Mouse (Mus musculus): ENCODE results near the gene Rbp3. TPM values are rescaled to one million over a fixed set of nuclear protein-coding genes. Genes with fewer than 3 reads are reported as not detected.
A peak's percentile ranks its signal among the peaks of the same experiment; 100 is the strongest.

Rbp3 gene
- total and polyA plus RNA-seq, 3 experiments: not detected

DNA sequence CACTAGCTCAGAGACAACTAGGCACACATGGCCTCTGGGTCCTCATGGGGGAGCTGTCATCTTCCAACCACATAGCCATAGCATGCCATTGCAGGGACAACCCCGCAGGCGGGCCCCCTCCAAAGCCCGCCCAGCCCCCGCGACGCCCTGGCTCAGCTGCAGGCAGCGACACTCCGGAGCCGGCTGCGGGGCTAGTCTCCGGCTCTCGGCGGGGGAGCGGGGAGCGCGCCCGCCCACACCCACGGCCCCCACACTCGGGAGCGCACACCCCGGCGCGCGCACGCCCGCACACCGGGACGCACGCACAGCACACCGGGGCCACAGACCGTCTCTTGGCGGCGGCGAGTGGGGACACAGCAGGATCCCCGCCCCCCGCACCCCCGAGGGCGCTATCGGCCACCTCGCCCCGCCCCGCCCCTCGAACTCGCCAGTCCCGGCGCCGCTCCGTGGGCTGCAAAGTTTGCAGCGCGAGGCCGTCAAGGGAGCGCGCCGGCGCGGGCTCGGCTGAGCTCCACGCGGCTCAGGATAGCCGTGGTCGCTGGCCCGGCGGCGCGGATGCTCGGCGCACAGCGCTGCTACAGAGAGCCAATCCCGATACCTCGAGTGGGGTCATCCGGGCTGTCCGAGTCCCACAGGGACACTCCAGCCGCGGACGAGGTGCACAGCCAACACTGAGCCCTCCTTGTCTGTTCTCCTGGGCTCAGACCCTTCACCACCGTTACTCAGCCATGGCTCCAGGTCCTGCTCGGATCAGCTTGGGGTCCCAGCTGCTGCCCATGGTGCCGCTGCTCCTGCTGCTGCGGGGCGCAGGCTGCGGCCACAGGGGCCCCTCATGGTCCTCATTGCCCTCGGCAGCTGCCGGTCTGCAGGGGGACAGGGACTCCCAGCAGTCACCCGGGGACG, 30.4 kb upstream of the Rbp3 start, which contains the start of gene Gdf10:
Gene Gdf10 (plus strand): TSS at position 420 of the 903 bp plus-strand sequence.
- DNase-seq: peak; percentile 28 to 47

DNA sequence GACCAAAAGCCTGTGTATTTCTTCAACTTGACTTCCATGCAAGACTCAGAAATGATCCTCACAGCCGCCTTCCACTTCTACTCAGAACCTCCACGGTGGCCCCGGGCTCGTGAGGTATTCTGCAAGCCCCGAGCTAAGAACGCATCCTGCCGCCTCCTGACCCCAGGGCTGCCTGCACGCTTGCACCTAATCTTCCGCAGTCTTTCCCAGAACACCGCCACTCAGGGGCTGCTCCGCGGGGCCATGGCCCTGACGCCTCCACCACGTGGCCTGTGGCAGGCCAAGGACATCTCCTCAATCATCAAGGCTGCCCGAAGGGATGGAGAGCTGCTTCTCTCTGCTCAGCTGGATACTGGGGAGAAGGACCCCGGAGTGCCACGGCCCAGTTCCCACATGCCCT, 21.9 kb upstream of the Rbp3 start:
- no peaks in the 10 kb centered on the region for H3K4me1 ChIP-seq (ENCODE audit: control insufficient read depth, insufficient read depth, low read length)
- no peak for TF ChIP-seq CTCF (IDR thresholded peaks at IDR 0.05)
- TF ChIP-seq EP300 (IDR thresholded peaks at IDR 0.05; ENCODE audit: insufficient read depth, low read depth, low read length): no peak
- TF ChIP-seq POLR2A (IDR thresholded peaks at IDR 0.05; ENCODE audit: insufficient read depth, low read depth, low read length): no peak
- H3K27ac ChIP-seq: no peak overlapping the region
- DNase-seq: no peak
- no peak overlapping the region for H3K4me3 ChIP-seq
- intact Hi-C loops (cut with DNase I): loop anchor here (2.0 kb wide), 1 partner anchor 259 kb away; no protein-coding TSS in a partner anchor
- no peaks in the 10 kb centered on the region for H3K36me3 ChIP-seq (ENCODE audit: control insufficient read depth, insufficient read depth, low read length)
- H3K9ac ChIP-seq (ENCODE audit: low read depth, low read length): no peak overlapping the region
- WGBS: 47% methylated on average over 17 of the region's 17 CpGs
- peaks cover 2% of the 10 kb centered on the region for H3K27me3 ChIP-seq (ENCODE audit: control insufficient read depth, insufficient read depth, low read length)
- no peaks in the 10 kb centered on the region for H3K79me2 ChIP-seq (replicated peaks; ENCODE audit: control insufficient read depth, insufficient read depth, low read length)

More for the DNA sequence above, 30.4 kb upstream of the Rbp3 start, which contains the start of gene Gdf10:
- intact Hi-C loops (cut with DNase I): no loop called here
- Histone ChIP-seq H3K79me2 (replicated peaks; ENCODE audit: control insufficient read depth, insufficient read depth, low read length) (no peaks in the 10 kb centered on the region), H3K27ac (no peak within 1 kb of the TSS), H3K9ac (ENCODE audit: low read depth, low read length) (peak within 1 kb of the TSS; percentile 68), H3K27me3 (ENCODE audit: control insufficient read depth, insufficient read depth, low read length) (peaks cover 7% of the 10 kb centered on the region), H3K4me3 (peak within 1 kb of the TSS; percentile 43), H3K36me3 (ENCODE audit: control insufficient read depth, insufficient read depth, low read length) (no peaks in the 10 kb centered on the region), H3K4me1 (ENCODE audit: control insufficient read depth, insufficient read depth, low read length) (no peaks in the 10 kb centered on the region; the same call in 1 of the 2 replicates)
- TF ChIP-seq EP300 (IDR thresholded peaks at IDR 0.05; ENCODE audit: insufficient read depth, low read depth, low read length): no peak
- 0 out of 2 replicates have a peak, but pooled peaks have one; percentile 2 for TF ChIP-seq CTCF (IDR thresholded peaks at IDR 0.05)
- WGBS: 1% methylated on average over 84 of the region's 85 CpGs

DNA sequence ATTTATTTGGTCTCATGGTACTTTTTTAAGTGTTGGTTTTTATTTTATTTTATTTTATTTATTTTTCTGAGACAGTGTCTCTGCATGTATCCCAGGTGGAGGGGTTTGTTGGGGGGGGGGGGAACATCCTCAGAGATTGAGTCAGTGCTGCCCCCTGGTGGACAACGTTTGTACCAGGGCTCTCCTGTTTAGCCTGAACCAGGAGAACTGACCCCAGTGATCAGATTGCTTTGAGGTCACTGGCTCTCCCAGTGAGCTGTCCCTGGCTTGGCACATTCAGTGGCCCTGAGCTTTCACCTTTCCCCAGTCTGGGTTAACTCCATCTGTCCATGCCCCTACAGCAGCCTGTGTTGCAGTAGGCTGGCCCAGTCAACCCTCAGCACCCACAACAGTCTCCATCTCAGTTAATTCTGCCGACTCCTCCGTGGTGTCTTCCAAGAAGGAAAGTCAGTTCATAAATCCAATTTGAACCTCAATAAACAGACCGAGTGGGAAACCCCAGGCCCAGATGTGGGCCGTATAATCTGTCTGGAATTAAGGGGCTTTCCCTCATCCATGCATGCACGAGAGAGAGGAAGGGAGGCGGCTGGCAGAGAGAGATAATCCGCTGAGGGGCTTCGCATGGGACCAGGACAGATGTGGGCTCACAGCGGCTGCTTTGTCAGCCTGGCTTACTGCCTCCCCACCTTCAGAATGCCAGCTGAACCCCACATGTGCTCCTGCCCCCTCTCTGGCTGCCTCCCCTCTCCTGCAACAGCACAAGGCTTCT, 20.7 kb upstream of the Rbp3 start:
- no peaks in the 10 kb centered on the region for H3K79me2 ChIP-seq (replicated peaks; ENCODE audit: control insufficient read depth, insufficient read depth, low read length)
- peak; percentile 41 to 77 for DNase-seq
- H3K4me1 ChIP-seq (ENCODE audit: control insufficient read depth, insufficient read depth, low read length): no peaks in the 10 kb centered on the region
- no peak overlapping the region for H3K9ac ChIP-seq (ENCODE audit: low read depth, low read length)
- TF ChIP-seq POLR2A (IDR thresholded peaks at IDR 0.05; ENCODE audit: insufficient read depth, low read depth, low read length) (no peak), CTCF (IDR thresholded peaks at IDR 0.05) (peak; percentile 67), EP300 (IDR thresholded peaks at IDR 0.05; ENCODE audit: insufficient read depth, low read depth, low read length) (no peak)
- no peaks in the 10 kb centered on the region for H3K36me3 ChIP-seq (ENCODE audit: control insufficient read depth, insufficient read depth, low read length)
- intact Hi-C loops (cut with DNase I): loop anchor here (1.0 to 2.0 kb wide), 2 partner anchors 238 to 260 kb away; no protein-coding TSS in a partner anchor
- no peak overlapping the region for H3K27ac ChIP-seq
- H3K4me3 ChIP-seq: no peak overlapping the region
- H3K27me3 ChIP-seq (ENCODE audit: control insufficient read depth, insufficient read depth, low read length): peaks cover 2% of the 10 kb centered on the region
- 53% methylated on average over 10 of the region's 10 CpGs for WGBS

DNA sequence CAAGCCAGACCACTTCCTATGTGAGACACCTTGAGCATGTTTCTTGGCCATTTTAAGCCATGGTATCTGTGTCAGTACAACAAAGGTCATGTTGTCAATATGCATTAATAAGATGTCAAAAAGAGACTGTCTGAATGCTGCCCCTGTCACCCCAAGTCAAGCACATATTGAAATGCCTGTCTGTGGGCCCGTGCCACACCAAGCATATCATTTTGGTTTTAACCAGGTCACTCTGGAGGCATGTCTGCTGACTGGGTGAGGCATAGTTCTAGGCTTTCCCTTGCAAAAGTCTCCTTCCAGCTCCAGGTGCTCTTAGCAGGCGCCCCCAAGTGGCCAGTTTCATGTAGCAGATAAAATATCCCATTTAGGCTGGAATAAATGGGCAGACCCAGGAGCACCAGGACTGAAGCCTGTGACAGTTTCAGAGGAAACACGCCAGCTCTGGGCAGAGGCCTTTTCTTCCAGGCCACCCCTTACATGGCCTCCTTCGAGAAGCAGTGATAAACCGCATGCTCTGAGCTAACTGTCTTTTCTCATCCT, 20.0 kb upstream of the Rbp3 start:
- TF ChIP-seq EP300 (IDR thresholded peaks at IDR 0.05; ENCODE audit: insufficient read depth, low read depth, low read length): no peak
- TF ChIP-seq CTCF (IDR thresholded peaks at IDR 0.05): peak; percentile 67
- TF ChIP-seq POLR2A (IDR thresholded peaks at IDR 0.05; ENCODE audit: insufficient read depth, low read depth, low read length): no peak
- Histone ChIP-seq H3K36me3 (ENCODE audit: control insufficient read depth, insufficient read depth, low read length) (no peaks in the 10 kb centered on the region), H3K27me3 (ENCODE audit: control insufficient read depth, insufficient read depth, low read length) (peaks cover 2% of the 10 kb centered on the region), H3K79me2 (replicated peaks; ENCODE audit: control insufficient read depth, insufficient read depth, low read length) (no peaks in the 10 kb centered on the region), H3K4me1 (ENCODE audit: control insufficient read depth, insufficient read depth, low read length) (no peaks in the 10 kb centered on the region), H3K4me3 (no peak overlapping the region), H3K9ac (ENCODE audit: low read depth, low read length) (no peak overlapping the region), H3K27ac (no peak overlapping the region)
- 42% methylated on average over 5 of the region's 5 CpGs for WGBS
- peak in 1 of 2 experiments; percentile 47 for DNase-seq
- intact Hi-C loops (cut with DNase I): loop anchor here (1.0 to 2.0 kb wide), 2 partner anchors 239 to 261 kb away; no protein-coding TSS in a partner anchor

DNA sequence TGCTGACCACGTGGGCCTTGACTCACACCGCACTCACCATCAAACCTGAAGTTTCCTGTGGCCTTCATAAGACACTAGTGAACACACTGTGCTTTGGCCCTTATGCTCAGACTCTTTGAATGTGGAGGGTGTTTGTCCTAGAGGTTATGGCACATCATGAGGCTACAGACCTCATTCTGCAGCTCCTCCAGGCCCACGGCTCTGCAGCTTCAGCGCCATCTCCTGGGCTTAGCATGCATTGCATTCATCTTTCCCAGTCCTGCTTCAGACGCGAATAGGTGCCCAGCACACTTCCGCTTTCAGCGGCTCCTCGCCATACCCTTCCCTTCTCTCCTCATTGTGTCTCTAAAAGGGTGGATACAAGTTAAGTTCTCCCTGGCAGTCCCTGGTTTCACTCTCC, 14.7 kb upstream of the Rbp3 start:
- Histone ChIP-seq H3K9ac (ENCODE audit: low read depth, low read length) (no peak overlapping the region), H3K79me2 (replicated peaks; ENCODE audit: control insufficient read depth, insufficient read depth, low read length) (no peaks in the 10 kb centered on the region), H3K4me3 (no peak overlapping the region), H3K4me1 (ENCODE audit: control insufficient read depth, insufficient read depth, low read length) (no peaks in the 10 kb centered on the region), H3K27ac (no peak overlapping the region), H3K36me3 (ENCODE audit: control insufficient read depth, insufficient read depth, low read length) (no peaks in the 10 kb centered on the region), H3K27me3 (ENCODE audit: control insufficient read depth, insufficient read depth, low read length) (no peaks in the 10 kb centered on the region)
- intact Hi-C loops (cut with DNase I): no loop called here
- DNase-seq: peak; percentile 42 to 68
- WGBS: 28% methylated on average over 9 of the region's 9 CpGs
- TF ChIP-seq POLR2A (IDR thresholded peaks at IDR 0.05; ENCODE audit: insufficient read depth, low read depth, low read length) (no peak), CTCF (IDR thresholded peaks at IDR 0.05) (peak; percentile 82), EP300 (IDR thresholded peaks at IDR 0.05; ENCODE audit: insufficient read depth, low read depth, low read length) (no peak)

Data from heart, adult 2 months (tissue).